Mouse (Mus musculus) kidney, postnatal 14 days (tissue): ENCODE measurements around the gene Gm20696.

ENCODE experiments used
- DNase-seq: peaks from one replicate; pipeline ENCODE4 v3.0.0; 2022; ENCODE audit warnings: mixed read lengths

Gene Gm20696

DNA sequence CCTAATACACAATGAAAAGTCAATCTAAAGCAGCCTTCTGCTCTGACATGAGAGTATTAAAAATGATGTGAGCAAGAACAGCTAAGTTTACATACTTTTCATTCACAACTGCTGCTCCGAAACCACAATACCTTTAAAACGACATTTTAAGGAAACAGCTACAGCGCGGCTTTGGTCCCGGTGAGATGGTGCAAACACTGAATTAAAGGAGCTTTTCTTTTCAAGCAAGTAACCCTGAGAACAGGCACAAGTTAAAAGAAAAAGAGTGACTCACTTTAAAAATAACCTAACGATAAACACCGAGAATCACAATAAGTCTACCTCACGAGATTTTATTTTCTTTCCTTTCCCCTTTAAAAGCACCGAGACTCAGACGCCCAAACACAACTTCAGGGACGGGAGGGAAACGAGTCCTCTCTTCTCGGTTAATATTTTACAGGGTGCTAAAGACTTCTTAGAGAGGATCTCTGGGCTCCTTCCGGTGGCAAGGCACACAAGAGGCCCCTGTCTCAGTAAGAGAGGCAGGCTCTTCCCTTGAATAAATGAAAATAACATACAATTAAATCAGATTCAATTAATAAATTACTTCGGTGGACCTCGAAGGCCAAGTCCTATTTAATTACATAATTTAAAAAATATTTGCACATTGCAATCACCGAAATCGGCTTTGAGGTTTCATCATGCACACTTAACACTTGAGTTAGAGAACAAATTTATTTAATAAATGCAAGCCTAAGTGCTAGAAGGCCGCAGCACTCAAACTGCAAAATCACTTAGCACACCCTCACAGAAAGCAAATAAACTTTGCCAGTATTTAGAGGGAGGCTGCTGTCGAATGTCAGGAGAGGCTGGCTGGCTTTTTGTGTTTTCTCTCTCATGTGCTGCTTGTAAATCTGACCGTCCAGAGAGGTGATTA is 391.0 kb downstream of the Gm20696 start:
- peak; percentile 27 for DNase-seq

GRCm38 (mm10) chr6:99274667-99275066 is 391.9 kb downstream of the Gm20696 start:
- DNase-seq = no peak

DNA sequence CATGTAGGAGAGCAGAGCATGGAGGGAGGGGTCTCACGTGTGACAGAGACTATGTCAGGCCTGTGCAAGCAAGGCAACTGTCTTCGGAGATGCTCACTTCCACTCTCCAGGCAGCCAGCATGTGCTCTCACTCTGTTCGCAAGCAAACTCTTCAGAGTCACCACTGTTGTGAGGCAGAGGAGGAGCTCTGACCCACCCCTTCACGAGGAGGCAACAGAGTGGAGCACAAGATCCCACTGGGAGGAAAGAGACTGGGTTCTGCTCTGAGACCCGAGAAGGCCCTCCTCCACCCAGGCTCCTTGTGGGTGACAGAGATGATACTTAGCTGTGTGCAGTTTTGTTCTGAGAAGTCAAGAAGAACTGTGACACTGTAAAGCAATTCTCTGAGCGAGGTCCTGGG is 392.4 kb downstream of the Gm20696 start:
- DNase-seq = no peak

GRCm38 (mm10) chr6:99273177-99273576 is 393.4 kb downstream of the Gm20696 start:
- DNase-seq = no peak

DNA sequence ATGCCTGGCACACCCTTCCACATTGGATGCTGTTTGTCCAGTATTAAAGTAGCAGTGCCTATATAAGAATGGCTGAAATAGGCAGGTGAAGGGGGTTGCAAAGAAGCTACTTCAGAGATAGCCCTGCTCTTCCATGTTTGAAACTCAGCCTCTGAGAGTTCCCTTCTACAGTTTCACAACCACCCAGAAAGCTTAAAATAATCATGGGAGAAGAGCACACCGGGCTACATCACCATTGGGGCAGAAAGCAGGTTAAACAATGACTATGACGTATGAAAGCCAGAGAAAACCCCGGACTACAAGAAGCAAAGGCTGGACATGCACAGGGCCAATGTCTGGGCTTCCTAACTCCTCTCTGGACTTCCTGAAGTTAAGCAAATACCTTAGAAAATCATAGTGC is 394.4 kb downstream of the Gm20696 start:
- DNase-seq = no peak

- DNase-seq = no peak
Measured at GRCm38 (mm10) chr6:99271741-99272140, 394.9 kb downstream of the Gm20696 start.

GRCm38 (mm10) chr6:99269921-99270320 is 396.7 kb downstream of the Gm20696 start:
- DNase-seq = no peak

- no peak for DNase-seq
Measured at GRCm38 (mm10) chr6:99268171-99269061, 398.2 kb downstream of the Gm20696 start.

DNA sequence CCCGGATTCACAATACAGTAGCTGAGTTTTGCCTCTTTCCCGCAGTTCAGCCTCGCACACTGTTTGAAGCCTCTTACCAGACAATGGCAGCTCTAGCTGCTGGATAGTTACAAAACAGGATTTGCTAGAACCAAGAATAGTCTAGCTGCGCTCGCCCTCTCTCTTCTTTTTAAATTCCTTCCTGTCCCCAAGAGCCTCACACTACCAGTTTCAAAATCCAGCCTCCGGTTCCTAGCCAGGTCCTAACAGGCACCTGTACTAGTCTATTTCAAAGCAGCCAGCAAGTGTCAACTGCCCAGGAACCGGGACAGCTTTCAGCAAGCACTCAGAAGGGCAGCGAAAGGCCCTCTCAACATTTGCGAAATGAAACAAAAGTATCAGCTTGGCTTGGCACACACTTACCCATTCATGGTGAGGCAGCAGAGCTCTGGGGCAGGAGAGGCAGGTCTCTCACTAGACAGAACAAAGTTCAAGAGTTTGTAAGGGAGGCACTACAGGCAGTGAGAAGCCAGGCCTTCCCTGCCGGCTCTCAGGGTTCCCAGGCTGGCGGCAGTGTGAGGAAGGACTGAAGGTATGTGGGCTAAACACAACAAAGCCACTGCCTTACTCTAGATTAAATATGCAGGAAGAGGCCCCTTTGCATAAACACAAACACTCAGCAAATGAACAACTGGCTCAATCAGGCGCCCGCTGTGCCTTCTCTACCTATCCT is 400.5 kb downstream of the Gm20696 start:
- peak; percentile 67 for DNase-seq

DNA sequence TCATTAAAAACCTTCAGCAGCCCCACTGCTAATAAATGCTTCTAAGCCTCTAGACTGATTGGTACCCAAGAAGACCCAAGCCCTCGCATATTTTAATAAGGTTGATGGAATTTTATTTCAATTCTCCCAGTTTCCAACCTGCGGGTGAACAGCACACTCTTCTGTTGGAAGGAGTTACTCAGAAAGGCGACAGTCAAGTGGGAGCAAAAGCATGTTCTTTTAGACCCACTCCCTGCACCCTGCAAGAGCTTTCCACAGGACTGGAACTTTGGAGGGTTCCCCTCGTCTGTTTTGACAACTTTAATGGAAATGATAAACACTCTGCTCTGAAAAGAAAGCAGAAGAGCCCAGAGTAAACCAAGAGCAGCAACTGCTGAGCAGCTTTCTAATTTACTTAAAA is 401.4 kb downstream of the Gm20696 start:
- DNase-seq = no peak

- DNase-seq = no peak
Measured at GRCm38 (mm10) chr6:99264192-99265093, 402.2 kb downstream of the Gm20696 start.

GRCm38 (mm10) chr6:99263886-99264185 is 402.8 kb downstream of the Gm20696 start:
- DNase-seq = peak; percentile 37

GRCm38 (mm10) chr6:99263061-99263885 is 403.3 kb downstream of the Gm20696 start:
- DNase-seq = no peak

DNA sequence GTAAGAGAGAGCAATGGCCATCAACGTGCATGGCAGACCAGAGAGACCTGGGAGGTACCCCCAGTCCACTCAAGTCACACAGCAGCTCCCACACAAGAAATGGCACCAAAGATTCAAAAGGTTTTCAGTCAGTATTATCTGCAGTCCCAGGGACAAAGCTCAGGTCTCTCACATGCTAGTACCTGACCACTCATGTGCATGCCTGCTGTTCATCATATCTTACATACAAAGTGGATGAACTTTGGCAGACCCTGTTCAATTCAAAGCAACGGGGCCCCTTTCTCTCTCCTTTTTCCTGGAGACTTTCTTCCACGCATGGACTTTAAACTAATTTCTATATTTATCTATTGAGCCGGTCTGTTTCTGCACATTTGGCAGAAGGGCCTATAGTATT is 404.9 kb downstream of the Gm20696 start:
- DNase-seq = no peak

DNA sequence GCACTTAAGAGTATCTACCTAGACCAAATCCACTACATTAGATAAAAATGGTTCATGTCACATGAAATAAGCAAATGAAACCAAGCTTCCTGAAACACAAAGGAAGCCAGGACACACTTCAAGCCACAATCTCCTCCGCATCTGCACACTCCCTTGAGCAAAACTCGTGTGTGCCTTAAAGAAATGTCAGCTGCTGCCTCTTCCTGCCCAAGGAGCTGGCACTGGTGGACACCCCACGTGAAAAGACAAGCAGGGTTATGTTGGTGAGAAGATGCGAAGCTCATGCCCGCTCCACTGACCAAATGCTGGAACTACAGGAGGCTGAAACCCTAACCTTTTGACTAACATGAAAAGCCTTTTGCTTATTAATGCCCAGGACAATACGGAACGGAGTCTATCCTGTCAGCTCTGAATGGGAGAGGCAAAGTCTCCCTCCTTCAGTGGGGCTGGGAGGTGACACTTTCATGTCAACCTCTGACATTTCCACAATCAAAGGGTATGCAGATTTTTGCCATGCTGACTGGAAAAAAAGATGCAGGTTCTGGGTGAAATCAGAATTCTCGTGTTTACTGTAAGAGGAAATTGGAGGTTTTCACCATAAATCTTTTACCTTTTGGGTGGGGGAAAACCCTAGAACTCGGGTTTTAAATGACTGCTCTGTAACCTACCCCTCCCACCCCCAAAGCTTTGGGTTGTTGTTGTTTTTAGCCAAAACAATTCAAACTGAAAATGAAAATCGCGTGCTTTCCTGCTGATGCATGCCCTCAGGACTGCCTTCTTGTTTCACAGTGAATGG is 405.5 kb downstream of the Gm20696 start:
- DNase-seq = no peak

DNA sequence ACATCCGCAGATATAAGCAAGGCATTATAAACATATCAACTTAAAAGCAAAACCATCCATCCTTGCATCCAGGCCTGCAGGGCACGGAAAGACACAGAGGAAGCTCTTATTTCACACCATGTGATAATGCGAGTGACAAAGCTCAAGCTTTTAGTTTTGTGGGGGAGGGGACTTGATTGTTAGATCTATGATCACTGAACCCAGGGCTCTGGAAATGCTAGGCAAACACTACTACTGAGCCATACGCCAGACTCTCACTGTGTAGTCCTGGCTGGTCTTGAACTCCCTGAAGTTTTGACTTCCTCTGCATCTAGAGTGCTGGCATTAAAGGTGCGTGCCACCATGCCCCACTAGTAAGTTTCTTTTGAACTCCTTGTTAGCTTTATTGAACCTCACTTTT is 408.3 kb downstream of the Gm20696 start:
- no peak for DNase-seq

GRCm38 (mm10) chr6:99257676-99258075 is 408.9 kb downstream of the Gm20696 start:
- DNase-seq = no peak

DNA sequence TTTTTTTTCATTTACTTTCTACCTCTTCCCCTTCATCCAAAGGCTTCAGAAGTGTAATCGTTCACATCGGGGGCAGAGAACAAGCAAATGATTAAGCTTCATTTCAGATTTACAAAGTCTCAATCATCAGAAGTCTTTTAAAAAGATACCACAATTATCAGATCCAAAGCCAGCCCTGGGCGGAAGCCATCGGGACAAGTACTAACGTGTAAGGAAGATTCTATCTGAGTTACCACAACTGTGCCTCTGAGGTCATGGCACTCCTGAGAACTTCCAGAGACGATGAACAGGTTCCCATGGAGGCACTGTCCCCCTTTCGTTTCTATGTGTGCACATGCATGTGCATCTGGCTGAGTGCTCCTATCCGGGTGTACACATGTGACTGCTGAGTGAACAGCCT is 413.3 kb downstream of the Gm20696 start:
- no peak for DNase-seq

- no peak for DNase-seq
Measured at GRCm38 (mm10) chr6:99252816-99253215, 413.8 kb downstream of the Gm20696 start.

GRCm38 (mm10) chr6:99251924-99252323 is 414.7 kb downstream of the Gm20696 start:
- no peak for DNase-seq
